Mouse (Mus musculus) G1E (cell line): ENCODE measurements around the gene Drp2.

Experiments
- CTCF ChIP-seq: IDR thresholded peaks from 2 replicates; pipeline ENCODE4 v1.5.1; 2012; ENCODE audit warnings: low read depth, low read length, inconsistent platforms, mixed read lengths
- GATA1 ChIP-seq: IDR thresholded peaks from 2 replicates; pipeline ENCODE4 v1.6.1; 2012; ENCODE audit warnings: borderline replicate concordance, low read length, inconsistent platforms, mixed read lengths
- TAL1 ChIP-seq: conservative IDR thresholded peaks from 2 replicates; pipeline ENCODE4 v1.6.1; 2012; ENCODE audit warnings: low read depth, low read length, inconsistent platforms, mixed read lengths

- TF ChIP-seq CTCF (no peak), GATA1 (no peak), TAL1 (no peak)
Observed at GRCm38 (mm10) chrX:134371279-134371678, 33.1 kb upstream of the Drp2 start.
